Mouse (Mus musculus) cerebellum, adult 11-12 months (tissue): ENCODE measurements around the gene Frmd4a.

Experiments used
- DNase-seq: peaks from one replicate; pipeline ENCODE4 v3.0.0; 2022

The Frmd4a gene

GRCm38 (mm10) chr2:4635804-4636203 is 618.3 kb downstream of the Frmd4a start:
- no peak for DNase-seq

GRCm38 (mm10) chr2:4636656-4637055 is 619.1 kb downstream of the Frmd4a start:
- no peak for DNase-seq

- DNase-seq = no peak
Measured at GRCm38 (mm10) chr2:4638189-4638588, 620.7 kb downstream of the Frmd4a start.

GRCm38 (mm10) chr2:4645066-4645465 is 627.5 kb downstream of the Frmd4a start:
- DNase-seq = no peak

GRCm38 (mm10) chr2:4648094-4648493 is 630.6 kb downstream of the Frmd4a start:
- no peak for DNase-seq

GRCm38 (mm10) chr2:4649646-4650045 is 632.1 kb downstream of the Frmd4a start:
- no peak for DNase-seq

GRCm38 (mm10) chr2:4651500-4652285 is 634.2 kb downstream of the Frmd4a start, which contains the start of gene Prpf18:
Gene Prpf18 (minus strand): TSS chr2:4652113.
- peak; percentile 83 for DNase-seq

GRCm38 (mm10) chr2:4660677-4661076 is 643.2 kb downstream of the Frmd4a start:
- DNase-seq = no peak
